ENCODE assay signal across 22 mouse cellular contexts in genomic region chr5:74670877-74671276, GRCm38 (mm10). TPM values are rescaled to one million over a fixed set of nuclear protein-coding genes. Genes with fewer than 3 reads are reported as not detected.
DNase-seq lines count a peak whose midpoint lies in the region; ATAC-seq lines count a peak whose summit lies in the region.
"Had no signal": no experiment of that assay in that cellular context is flagged by ENCODE, and none has a peak within 500 bp of the region (broad histone marks: within the 10 kb centered on the region; RNA-seq: fewer than 3 reads in every experiment).

No protein-coding gene starts in this region.

- peak; percentile 31 for DNase-seq in adrenal gland, postnatal 14 days
- DNase-seq in adrenal gland, adult 8-10 months: no peak
- peak; percentile 60 for DNase-seq in heart, adult 11 months
- no peak for DNase-seq in lung, postnatal 14 days
- DNase-seq: cerebellum, adult 11-12 months; cerebellum, adult 8-10 months; cerebellum, postnatal 10 days; cerebellum, postnatal 36 days; embryo, embryonic 11 days; gastrocnemius, postnatal 25 days; heart, adult 2 months had no signal

- H3K27me3 ChIP-seq in heart, embryonic 12.5 days (replicated peaks): no peaks in the 10 kb centered on the region
- H3K27me3 ChIP-seq in lung, embryonic 16.5 days (ENCODE audit: control insufficient read depth, insufficient read depth, low read depth, low read length): no peaks in the 10 kb centered on the region
- H3K27me3 ChIP-seq: embryonic facial prominence, embryonic 13.5 days; forebrain, embryonic 12.5 days; forebrain, embryonic 15.5 days; hindbrain, embryonic 12.5 days; hindbrain, embryonic 15.5 days had no signal

- no peaks in the 10 kb centered on the region for H3K9me3 ChIP-seq in heart, embryonic 12.5 days (replicated peaks)
- H3K9me3 ChIP-seq in lung, embryonic 16.5 days (ENCODE audit: control insufficient read depth, low read length): no peaks in the 10 kb centered on the region
- H3K9me3 ChIP-seq: embryonic facial prominence, embryonic 10.5 days; embryonic facial prominence, embryonic 13.5 days; forebrain, embryonic 12.5 days; forebrain, embryonic 15.5 days; heart, embryonic 10.5 days; hindbrain, embryonic 12.5 days; hindbrain, embryonic 15.5 days had no signal

- H3K4me3 ChIP-seq in heart, embryonic 12.5 days: no peak overlapping the region
- no peak overlapping the region for H3K4me3 ChIP-seq in lung, embryonic 16.5 days (ENCODE audit: low read length)
- H3K4me3 ChIP-seq: embryonic facial prominence, embryonic 10.5 days; embryonic facial prominence, embryonic 13.5 days; erythroblast, embryonic 14.5 days; forebrain, embryonic 12.5 days; forebrain, embryonic 15.5 days; heart, adult 2 months; heart, embryonic 10.5 days; hindbrain, embryonic 12.5 days; hindbrain, embryonic 15.5 days had no signal

- WGBS in heart, embryonic 12.5 days: 76% methylated on average over 3 of the region's 3 CpGs
- WGBS in lung, embryonic 16.5 days: 53% methylated on average over 3 of the region's 3 CpGs

- ATAC-seq in heart, embryonic 12.5 days (ENCODE audit: insufficient number of reproducible peaks, low FRiP score): no peak
- peak; percentile 41; the same call in 1 of the 2 replicates for ATAC-seq in lung, embryonic 16.5 days (ENCODE audit: low read depth)
- ATAC-seq: activated CD4-positive, CD25-positive, alpha-beta regulatory T cell, adult 4 months; forebrain, embryonic 15.5 days had no signal

- H3K9ac ChIP-seq in heart, embryonic 12.5 days: no peak overlapping the region
- no peak overlapping the region for H3K9ac ChIP-seq in lung, embryonic 16.5 days (ENCODE audit: low read length)
- H3K9ac ChIP-seq: embryonic facial prominence, embryonic 13.5 days; forebrain, embryonic 12.5 days; forebrain, embryonic 15.5 days; hindbrain, embryonic 12.5 days; hindbrain, embryonic 15.5 days had no signal

- no peak overlapping the region for H3K27ac ChIP-seq in heart, embryonic 12.5 days (ENCODE audit: poor library complexity, severe bottlenecking)
- no peak overlapping the region; the same call in 1 of the 2 replicates for H3K27ac ChIP-seq in lung, embryonic 16.5 days (ENCODE audit: low read length)
- H3K27ac ChIP-seq: embryonic facial prominence, embryonic 10.5 days; embryonic facial prominence, embryonic 13.5 days; forebrain, embryonic 12.5 days; forebrain, embryonic 15.5 days; heart, embryonic 10.5 days; hindbrain, embryonic 12.5 days; hindbrain, embryonic 15.5 days had no signal

- no peak overlapping the region for H3K4me2 ChIP-seq in heart, embryonic 12.5 days
- no peak overlapping the region for H3K4me2 ChIP-seq in lung, embryonic 16.5 days (ENCODE audit: low read depth, low read length)
- H3K4me2 ChIP-seq: embryonic facial prominence, embryonic 13.5 days; forebrain, embryonic 12.5 days; forebrain, embryonic 15.5 days; hindbrain, embryonic 12.5 days; hindbrain, embryonic 15.5 days had no signal

- no peaks in the 10 kb centered on the region for H3K36me3 ChIP-seq in heart, embryonic 12.5 days
- no peaks in the 10 kb centered on the region for H3K36me3 ChIP-seq in lung, embryonic 16.5 days (ENCODE audit: control insufficient read depth, insufficient read depth, low read length)
- H3K36me3 ChIP-seq: embryonic facial prominence, embryonic 10.5 days; embryonic facial prominence, embryonic 13.5 days; forebrain, embryonic 12.5 days; forebrain, embryonic 15.5 days; heart, embryonic 10.5 days; hindbrain, embryonic 12.5 days; hindbrain, embryonic 15.5 days had no signal

- 0 out of 2 replicates have a peak, but pooled peaks cover 1% of the 10 kb centered on the region for H3K4me1 ChIP-seq in heart, embryonic 12.5 days (replicated peaks)
- H3K4me1 ChIP-seq in lung, embryonic 16.5 days (replicated peaks; ENCODE audit: control insufficient read depth, insufficient read depth, low read length): peaks cover 4% of the 10 kb centered on the region; the same call in 1 of the 2 replicates
- H3K4me1 ChIP-seq: forebrain, embryonic 15.5 days; hindbrain, embryonic 12.5 days had no signal

RNA-seq across cellular contexts. Expression of gene Lnx1, which starts 31.8 kb away (rescaled TPM):
- 5.6 and 7.5 TPM in 2 replicates for total RNA-seq in adrenal gland, postnatal 14 days (2021)
- 1 to 10 TPM; 5.4 to 7.5 (median 6.1) TPM for total RNA-seq in adrenal gland, adult 8-10 months (2022)
- 0.92 and 1.0 TPM in 2 replicates for polyA plus RNA-seq in heart, embryonic 12.5 days (2016; fragmentation: Nextera tagmentation; extraction: Ambion mirVana)
- polyA plus RNA-seq in lung, embryonic 16.5 days (2015; fragmentation: Nextera tagmentation; extraction: Ambion mirVana): 5.5 and 6.1 TPM in 2 replicates
- polyA plus RNA-seq: erythroblast, embryonic 14.5 days had no signal

Comparison
In these comparisons a context has a peak if more than half of its experiments do, and no peak if none do; other contexts are left out.
1. DNase-seq: peak in adrenal gland, postnatal 14 days (single experiment) and heart, adult 11 months (single experiment); none in adrenal gland, adult 8-10 months (single experiment) and lung, postnatal 14 days (single experiment).